Mouse (Mus musculus) forebrain, embryonic 13.5 days (tissue): ENCODE measurements around the gene Alg14. TPM values are rescaled to one million over a fixed set of nuclear protein-coding genes. Genes with fewer than 3 reads are reported as not detected.

Experiments
- ATAC-seq: fragments of 200-750 bp; cut with Nextera tagmentation; 2 replicates; pipeline ENCODE4 v1.8.0; 2017
- H3K27ac ChIP-seq: fragments of 300-500 bp; sonication (generic); 2 replicates; pipeline ENCODE4 v1.5.1; 2015; ENCODE audit warnings: inconsistent platforms, mild to moderate bottlenecking, moderate library complexity
- H3K27me3 ChIP-seq: fragments of 300-500 bp; sonication (generic); 2 replicates; pipeline ENCODE4 v1.6.1; 2015; ENCODE audit warnings: mild to moderate bottlenecking, inconsistent platforms
- H3K36me3 ChIP-seq: fragments of 300-500 bp; sonication (generic); 2 replicates; pipeline ENCODE4 v1.6.1; 2015; ENCODE audit warnings: mild to moderate bottlenecking, inconsistent platforms; ENCODE audit not compliant: poor library complexity, severe bottlenecking
- H3K4me1 ChIP-seq: fragments of 300-500 bp; sonication (generic); 2 replicates; pipeline ENCODE4 v1.6.1; 2015; ENCODE audit warnings: inconsistent platforms
- H3K4me2 ChIP-seq: fragments of 300-500 bp; sonication (generic); 2 replicates; pipeline ENCODE4 v1.6.1; 2015; ENCODE audit warnings: inconsistent platforms, mild to moderate bottlenecking, moderate library complexity
- H3K4me3 ChIP-seq: fragments of 300-500 bp; sonication (generic); 2 replicates; pipeline ENCODE4 v1.5.1; 2015; ENCODE audit warnings: mild to moderate bottlenecking, inconsistent platforms
- H3K9ac ChIP-seq: fragments of 300-500 bp; sonication (generic); 2 replicates; pipeline ENCODE4 v1.6.1; 2015; ENCODE audit warnings: mild to moderate bottlenecking, inconsistent platforms
- H3K9me3 ChIP-seq: fragments of 300-500 bp; sonication (generic); replicated peaks from 2 replicates; pipeline ENCODE4 v1.6.1; 2016; ENCODE audit warnings: inconsistent platforms
- WGBS: fragments of 180-500 bp; shearing (Covaris S2); methylation state at CpG from one replicate; pipeline ENCODE4 v1.1.7; 2015; 5-methylcytosine and 5-hydroxymethylcytosine counted together
- polyA plus RNA-seq: library from polyadenylated mRNA; unstranded; fragments of >200 nt; fragmentation: Nextera tagmentation; extraction: Ambion mirVana; gene quantifications from 2 replicates; pipeline ENCODE4 v1.2.1, GENCODE M21; 2015

Gene Alg14
- 33.1 and 34.8 TPM in 2 replicates for polyA plus RNA-seq

- H3K27ac ChIP-seq = peak within 1 kb of the TSS; percentile 92
- under 1% methylated on average over 42 of the region's 42 CpGs for WGBS
- H3K9me3 ChIP-seq = no peaks in the 10 kb centered on the region
- peak within 1 kb of the TSS; percentile 61 for H3K4me3 ChIP-seq
- H3K36me3 ChIP-seq = no peaks in the 10 kb centered on the region
- H3K27me3 ChIP-seq = no peaks in the 10 kb centered on the region
- peak; percentile 97 for ATAC-seq
- H3K4me1 ChIP-seq = peaks cover 6% of the 10 kb centered on the region; the same call in 1 of the 2 replicates
- H3K4me2 ChIP-seq = peak within 1 kb of the TSS; percentile 63
- peak within 1 kb of the TSS; percentile 69 for H3K9ac ChIP-seq
Measured at GRCm38 (mm10) chr3:121291560-121292258, at the start of gene Alg14. Gene Alg14 (plus strand): TSS chr3:121291773.

GRCm38 (mm10) chr3:121242111-121242936 is 49.2 kb upstream of the Alg14 start:
- Histone ChIP-seq H3K9ac (no peak overlapping the region), H3K36me3 (no peaks in the 10 kb centered on the region), H3K4me2 (no peak overlapping the region), H3K27me3 (no peaks in the 10 kb centered on the region), H3K27ac (no peak overlapping the region), H3K4me1 (peaks cover 25% of the 10 kb centered on the region), H3K9me3 (no peaks in the 10 kb centered on the region), H3K4me3 (no peak overlapping the region)
- 75% methylated on average over 9 of the region's 9 CpGs for WGBS
- no peak for ATAC-seq

- WGBS = 91% methylated on average over 4 of the region's 4 CpGs
- Histone ChIP-seq H3K27ac (no peak overlapping the region), H3K9ac (no peak overlapping the region), H3K4me1 (peaks cover 25% of the 10 kb centered on the region), H3K9me3 (no peaks in the 10 kb centered on the region), H3K36me3 (no peaks in the 10 kb centered on the region), H3K4me3 (no peak overlapping the region), H3K27me3 (no peaks in the 10 kb centered on the region), H3K4me2 (no peak overlapping the region)
- no peak for ATAC-seq
Measured at GRCm38 (mm10) chr3:121242941-121243340, 48.6 kb upstream of the Alg14 start.

GRCm38 (mm10) chr3:121250048-121250447 is 41.5 kb upstream of the Alg14 start:
- 95% methylated on average over 9 of the region's 9 CpGs for WGBS
- H3K4me3 ChIP-seq = no peak overlapping the region
- no peak overlapping the region for H3K9ac ChIP-seq
- H3K4me1 ChIP-seq = 0 out of 2 replicates have a peak, but pooled peaks cover 8% of the 10 kb centered on the region
- no peaks in the 10 kb centered on the region for H3K27me3 ChIP-seq
- H3K9me3 ChIP-seq = no peaks in the 10 kb centered on the region
- no peaks in the 10 kb centered on the region for H3K36me3 ChIP-seq
- H3K4me2 ChIP-seq = no peak overlapping the region
- no peak overlapping the region for H3K27ac ChIP-seq
- no peak for ATAC-seq

GRCm38 (mm10) chr3:121250576-121251433 is 40.8 kb upstream of the Alg14 start:
- Histone ChIP-seq H3K4me1 (0 out of 2 replicates have a peak, but pooled peaks cover 8% of the 10 kb centered on the region), H3K27ac (no peak overlapping the region), H3K27me3 (no peaks in the 10 kb centered on the region), H3K9ac (no peak overlapping the region), H3K4me3 (no peak overlapping the region), H3K36me3 (no peaks in the 10 kb centered on the region), H3K9me3 (no peaks in the 10 kb centered on the region), H3K4me2 (no peak overlapping the region)
- 79% methylated on average over 19 of the region's 19 CpGs for WGBS
- no peak for ATAC-seq

- Histone ChIP-seq H3K9me3 (no peaks in the 10 kb centered on the region), H3K9ac (no peak overlapping the region), H3K27ac (no peak overlapping the region), H3K4me3 (no peak overlapping the region), H3K4me2 (no peak overlapping the region), H3K27me3 (peaks cover 12% of the 10 kb centered on the region), H3K4me1 (peaks cover 17% of the 10 kb centered on the region; the same call in 1 of the 2 replicates), H3K36me3 (no peaks in the 10 kb centered on the region)
- 89% methylated on average over 7 of the region's 7 CpGs for WGBS
- ATAC-seq = no peak
Measured at GRCm38 (mm10) chr3:121255501-121255900, 36.1 kb upstream of the Alg14 start.

GRCm38 (mm10) chr3:121256131-121256530 is 35.4 kb upstream of the Alg14 start:
- Histone ChIP-seq H3K4me1 (peaks cover 11% of the 10 kb centered on the region; the same call in 1 of the 2 replicates), H3K9me3 (no peaks in the 10 kb centered on the region), H3K9ac (no peak overlapping the region), H3K4me3 (no peak overlapping the region), H3K36me3 (no peaks in the 10 kb centered on the region), H3K4me2 (no peak overlapping the region), H3K27ac (no peak overlapping the region), H3K27me3 (peaks cover 18% of the 10 kb centered on the region)
- no peak for ATAC-seq
- WGBS = 91% methylated on average over 8 of the region's 8 CpGs

GRCm38 (mm10) chr3:121257418-121257817 is 34.2 kb upstream of the Alg14 start:
- no peak for ATAC-seq
- Histone ChIP-seq H3K4me3 (no peak overlapping the region), H3K4me1 (peaks cover 14% of the 10 kb centered on the region)

GRCm38 (mm10) chr3:121258521-121259478 is 32.8 kb upstream of the Alg14 start:
- 81% methylated on average over 20 of the region's 20 CpGs for whole genome bisulfite sequencing
- ATAC-seq = no peak
- peaks cover 18% of the 10 kb centered on the region for H3K4me1 ChIP-seq

More at GRCm38 (mm10) chr3:121257418-121257817, 34.2 kb upstream of the Alg14 start:
- 78% methylated on average over 10 of the region's 10 CpGs for WGBS
- Histone ChIP-seq H3K9me3 (no peaks in the 10 kb centered on the region), H3K9ac (no peak overlapping the region), H3K36me3 (no peaks in the 10 kb centered on the region), H3K4me2 (no peak overlapping the region), H3K27ac (no peak overlapping the region; the same call in 1 of the 2 replicates), H3K27me3 (peaks cover 29% of the 10 kb centered on the region)

GRCm38 (mm10) chr3:121260041-121260440 is 31.5 kb upstream of the Alg14 start:
- 71% methylated on average over 7 of the region's 7 CpGs for WGBS
- H3K4me2 ChIP-seq = no peak overlapping the region
- H3K36me3 ChIP-seq = no peaks in the 10 kb centered on the region
- no peak for ATAC-seq
- H3K9ac ChIP-seq = no peak overlapping the region
- no peak overlapping the region for H3K4me3 ChIP-seq
- H3K27ac ChIP-seq = no peak overlapping the region
- no peaks in the 10 kb centered on the region for H3K9me3 ChIP-seq
- peaks cover 44% of the 10 kb centered on the region for H3K27me3 ChIP-seq
- H3K4me1 ChIP-seq = peaks cover 18% of the 10 kb centered on the region

More at GRCm38 (mm10) chr3:121258521-121259478, 32.8 kb upstream of the Alg14 start:
- H3K9ac ChIP-seq = no peak overlapping the region
- H3K4me2 ChIP-seq = no peak overlapping the region
- H3K27ac ChIP-seq = no peak overlapping the region
- no peak overlapping the region for H3K4me3 ChIP-seq
- H3K36me3 ChIP-seq = no peaks in the 10 kb centered on the region
- no peaks in the 10 kb centered on the region for H3K9me3 ChIP-seq
- peaks cover 33% of the 10 kb centered on the region for H3K27me3 ChIP-seq

GRCm38 (mm10) chr3:121260831-121261230 is 30.7 kb upstream of the Alg14 start:
- H3K36me3 ChIP-seq = no peaks in the 10 kb centered on the region
- H3K27ac ChIP-seq = no peak overlapping the region
- 77% methylated on average over 1 of the region's 1 CpGs for WGBS
- H3K27me3 ChIP-seq = peaks cover 45% of the 10 kb centered on the region
- H3K9ac ChIP-seq = no peak overlapping the region
- no peak overlapping the region for H3K4me2 ChIP-seq
- H3K4me1 ChIP-seq = peaks cover 18% of the 10 kb centered on the region
- no peaks in the 10 kb centered on the region for H3K9me3 ChIP-seq
- no peak for ATAC-seq
- H3K4me3 ChIP-seq = no peak overlapping the region
